Mouse (Mus musculus) embryonic facial prominence, embryonic 13.5 days (tissue): ENCODE measurements around the gene Adgrg7. TPM values are rescaled to one million over a fixed set of nuclear protein-coding genes. Genes with fewer than 3 reads are reported as not detected.

Experiments
- ATAC-seq: fragments of 200-750 bp; cut with Nextera tagmentation; 2 replicates; pipeline ENCODE4 v1.8.0; 2017; ENCODE audit warnings: low read depth; ENCODE audit not compliant: insufficient number of reproducible peaks, insufficient read depth, low FRiP score, low TSS enrichment
- H3K27ac ChIP-seq: fragments of 300-500 bp; sonication (generic); 2 replicates; pipeline ENCODE4 v1.5.1; 2015; ENCODE audit warnings: moderate library complexity, mild to moderate bottlenecking, inconsistent platforms
- H3K27me3 ChIP-seq: fragments of 300-500 bp; sonication (generic); 2 replicates; pipeline ENCODE4 v1.6.1; 2015; ENCODE audit warnings: mild to moderate bottlenecking, inconsistent platforms
- H3K36me3 ChIP-seq: fragments of 300-500 bp; sonication (generic); 2 replicates; pipeline ENCODE4 v1.6.1; 2015; ENCODE audit warnings: mild to moderate bottlenecking, inconsistent platforms
- H3K4me1 ChIP-seq: fragments of 300-500 bp; sonication (generic); 2 replicates; pipeline ENCODE4 v1.6.1; 2015; ENCODE audit warnings: inconsistent platforms
- H3K4me2 ChIP-seq: fragments of 300-500 bp; sonication (generic); 2 replicates; pipeline ENCODE4 v1.6.1; 2015; ENCODE audit warnings: moderate library complexity, mild to moderate bottlenecking, inconsistent platforms
- H3K4me3 ChIP-seq: fragments of 300-500 bp; sonication (generic); 2 replicates; pipeline ENCODE4 v1.5.1; 2015; ENCODE audit warnings: mild to moderate bottlenecking, inconsistent platforms
- H3K9ac ChIP-seq: fragments of 300-500 bp; sonication (generic); 2 replicates; pipeline ENCODE4 v1.6.1; 2015; ENCODE audit warnings: mild to moderate bottlenecking, inconsistent platforms
- H3K9me3 ChIP-seq: fragments of 300-500 bp; sonication (generic); 2 replicates; pipeline ENCODE4 v1.6.1; 2016; ENCODE audit warnings: inconsistent platforms
- WGBS: fragments of 180-500 bp; shearing (Covaris S2); methylation state at CpG from one replicate; pipeline ENCODE4 v1.1.7; 2015; ENCODE audit warnings: mixed read lengths; 5-methylcytosine and 5-hydroxymethylcytosine counted together
- polyA plus RNA-seq: library from polyadenylated mRNA; unstranded; fragments of >200 nt; fragmentation: Nextera tagmentation; extraction: Ambion mirVana; gene quantifications from 2 replicates; pipeline ENCODE4 v1.2.1, GENCODE M21; 2015

The Adgrg7 gene
- 0.19 TPM in 1 of 2 replicates, not detected in the other for polyA plus RNA-seq

DNA sequence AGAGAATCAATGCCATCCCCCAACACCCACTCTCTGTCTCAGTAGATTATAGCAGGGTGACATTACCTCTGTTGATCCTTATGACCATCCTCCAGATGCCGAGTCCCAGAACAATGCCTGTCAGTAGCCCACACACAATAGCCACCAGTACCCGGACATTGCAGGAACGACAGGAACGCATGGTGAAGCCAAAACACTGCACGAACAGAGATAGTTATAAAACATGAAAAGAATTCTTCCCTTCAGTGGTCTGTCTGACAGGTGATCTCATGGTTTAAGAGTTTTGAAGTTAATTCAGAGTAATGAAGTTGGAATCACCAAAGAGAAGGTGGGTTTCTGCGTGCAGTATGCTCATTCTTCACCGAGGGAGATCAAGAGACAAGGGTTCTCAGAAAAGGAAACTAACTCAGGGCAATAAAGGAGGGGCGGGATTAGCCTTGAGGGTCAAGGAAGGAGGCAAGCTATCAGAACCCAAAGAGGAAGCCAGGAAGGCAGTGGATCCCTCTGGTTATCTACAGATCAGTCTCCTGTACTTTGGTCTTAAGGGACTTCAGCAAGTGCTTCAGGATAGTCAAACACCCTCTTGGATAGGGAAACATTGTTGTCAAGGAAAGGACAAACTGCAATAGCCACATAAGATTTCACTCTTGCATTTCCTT is at the start of gene Adgrg7:
Gene Adgrg7, minus strand, starts transcription at position 375 of the 659 bp plus-strand sequence.
- H3K27me3 ChIP-seq = no peaks in the 10 kb centered on the region
- no peak for ATAC-seq
- H3K4me1 ChIP-seq = no peaks in the 10 kb centered on the region
- H3K27ac ChIP-seq = no peak within 1 kb of the TSS
- H3K4me3 ChIP-seq = no peak within 1 kb of the TSS
- no peaks in the 10 kb centered on the region for H3K9me3 ChIP-seq
- no peak within 1 kb of the TSS for H3K9ac ChIP-seq
- H3K36me3 ChIP-seq = no peaks in the 10 kb centered on the region
- no peak within 1 kb of the TSS for H3K4me2 ChIP-seq
- WGBS = 77% methylated on average over 8 of the region's 8 CpGs

DNA sequence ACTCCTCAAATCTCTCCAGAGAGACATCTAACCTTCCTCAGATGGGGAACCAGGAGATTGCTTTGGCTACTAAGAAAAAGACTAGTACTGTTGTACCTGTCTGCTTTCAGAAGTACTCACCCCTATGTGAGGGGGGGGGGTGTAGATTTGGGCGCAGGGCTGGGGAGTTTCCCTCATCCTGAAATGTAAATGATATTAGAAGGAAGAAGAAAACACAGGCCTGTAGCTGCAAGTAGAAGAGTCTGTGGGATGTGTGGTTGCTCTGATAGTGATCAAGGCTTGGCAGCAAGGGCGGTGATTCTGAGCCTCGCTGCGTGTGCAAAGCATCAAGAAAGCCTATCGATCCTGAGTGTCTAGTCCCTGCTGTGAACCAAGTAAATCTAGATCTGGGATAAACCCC is 47.3 kb upstream of the Adgrg7 start:
- no peaks in the 10 kb centered on the region for H3K4me1 ChIP-seq
- no peaks in the 10 kb centered on the region for H3K36me3 ChIP-seq
- no peak overlapping the region for H3K27ac ChIP-seq
- H3K27me3 ChIP-seq = no peaks in the 10 kb centered on the region
- 74% methylated on average over 5 of the region's 5 CpGs for WGBS
- no peak overlapping the region for H3K4me2 ChIP-seq
- no peaks in the 10 kb centered on the region for H3K9me3 ChIP-seq
- no peak for ATAC-seq
- no peak overlapping the region for H3K9ac ChIP-seq
- no peak overlapping the region for H3K4me3 ChIP-seq

DNA sequence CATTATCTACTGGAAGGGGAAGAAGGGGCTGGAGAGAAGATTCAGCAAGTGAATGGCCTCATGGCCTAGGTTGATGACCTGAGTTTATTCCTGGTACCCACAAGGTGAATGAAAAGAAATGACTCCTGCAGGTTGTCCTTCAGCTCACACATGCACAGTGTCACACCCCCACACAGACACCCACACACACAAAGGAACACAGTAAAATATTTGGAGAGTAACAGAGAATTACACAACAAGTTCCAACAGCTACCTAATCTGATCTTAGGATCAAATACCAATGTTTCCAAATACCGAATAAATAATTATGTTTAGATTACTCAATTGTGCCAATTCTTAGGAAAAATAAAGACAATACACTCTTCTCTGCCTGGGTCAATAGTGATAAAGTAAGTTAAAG is 37.7 kb upstream of the Adgrg7 start:
- H3K4me3 ChIP-seq = no peak overlapping the region
- H3K4me2 ChIP-seq = no peak overlapping the region
- no peaks in the 10 kb centered on the region for H3K9me3 ChIP-seq
- H3K27ac ChIP-seq = no peak overlapping the region
- 84% methylated on average over 1 of the region's 1 CpGs for WGBS
- no peak for ATAC-seq
- no peak overlapping the region for H3K9ac ChIP-seq
- no peaks in the 10 kb centered on the region for H3K27me3 ChIP-seq
- no peaks in the 10 kb centered on the region for H3K36me3 ChIP-seq
- H3K4me1 ChIP-seq = no peaks in the 10 kb centered on the region

DNA sequence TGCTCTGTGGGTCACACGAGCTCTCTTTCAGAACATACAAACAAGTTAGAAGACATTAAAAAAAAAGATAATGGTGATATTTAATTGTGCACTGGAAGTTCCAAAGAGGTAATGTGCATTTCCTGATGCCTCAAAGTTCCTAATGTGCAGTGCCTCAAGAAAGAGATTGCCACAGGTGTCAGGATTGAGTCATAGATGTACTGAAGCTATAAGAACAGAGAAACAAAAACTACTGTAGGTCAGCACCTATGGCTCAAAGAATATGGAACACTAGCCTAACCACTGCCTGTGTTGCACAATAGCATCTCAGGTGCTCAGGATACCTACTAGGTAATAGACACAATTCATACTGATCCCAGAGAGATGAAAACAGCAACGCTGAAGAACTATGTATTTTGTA is 36.3 kb upstream of the Adgrg7 start:
- ATAC-seq = no peak
- Histone ChIP-seq H3K9ac (no peak overlapping the region), H3K36me3 (no peaks in the 10 kb centered on the region), H3K27me3 (no peaks in the 10 kb centered on the region), H3K4me1 (no peaks in the 10 kb centered on the region), H3K4me3 (no peak overlapping the region), H3K4me2 (no peak overlapping the region), H3K27ac (no peak overlapping the region), H3K9me3 (no peaks in the 10 kb centered on the region)
- 88% methylated on average over 2 of the region's 2 CpGs for WGBS

DNA sequence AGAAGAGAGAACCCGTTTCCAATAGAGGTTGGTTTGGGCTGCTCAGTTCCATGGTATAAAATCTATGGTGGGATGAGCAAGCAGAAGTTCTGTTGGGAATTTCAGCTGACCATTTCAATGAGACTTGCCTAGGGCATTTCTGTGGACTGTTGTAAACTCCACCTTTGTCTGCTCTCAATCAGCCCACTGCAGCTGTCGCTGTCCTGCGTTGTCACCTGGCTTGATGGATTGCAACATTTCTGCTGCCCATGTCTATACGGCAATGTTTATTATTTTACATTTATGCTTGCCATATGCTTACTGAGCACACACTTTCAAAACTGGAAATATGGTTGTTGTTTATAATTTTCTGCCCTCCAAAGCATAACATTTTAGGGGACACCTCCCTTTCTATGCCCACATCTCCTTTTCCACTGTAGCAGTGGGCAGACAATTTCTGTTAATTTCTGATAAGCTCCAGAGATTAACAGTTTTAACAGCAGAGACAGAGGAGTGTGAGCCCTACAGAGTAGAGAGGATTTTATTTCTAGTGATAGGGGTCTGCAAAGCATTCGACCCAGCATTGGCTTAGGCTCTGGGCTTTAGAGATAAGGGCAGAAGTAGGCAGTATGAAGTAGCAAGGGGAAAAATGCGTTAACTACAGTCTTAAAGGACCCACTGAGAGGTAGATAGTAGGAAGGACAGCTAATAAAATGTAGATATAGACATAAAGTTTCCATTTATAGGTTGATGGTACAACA is 5.9 kb upstream of the Adgrg7 start:
- Histone ChIP-seq H3K9me3 (no peaks in the 10 kb centered on the region), H3K4me1 (no peaks in the 10 kb centered on the region), H3K4me2 (no peak overlapping the region), H3K27ac (no peak overlapping the region), H3K9ac (no peak overlapping the region), H3K27me3 (no peaks in the 10 kb centered on the region), H3K4me3 (no peak overlapping the region), H3K36me3 (no peaks in the 10 kb centered on the region)
- no peak for ATAC-seq
- WGBS = 81% methylated on average over 6 of the region's 6 CpGs

DNA sequence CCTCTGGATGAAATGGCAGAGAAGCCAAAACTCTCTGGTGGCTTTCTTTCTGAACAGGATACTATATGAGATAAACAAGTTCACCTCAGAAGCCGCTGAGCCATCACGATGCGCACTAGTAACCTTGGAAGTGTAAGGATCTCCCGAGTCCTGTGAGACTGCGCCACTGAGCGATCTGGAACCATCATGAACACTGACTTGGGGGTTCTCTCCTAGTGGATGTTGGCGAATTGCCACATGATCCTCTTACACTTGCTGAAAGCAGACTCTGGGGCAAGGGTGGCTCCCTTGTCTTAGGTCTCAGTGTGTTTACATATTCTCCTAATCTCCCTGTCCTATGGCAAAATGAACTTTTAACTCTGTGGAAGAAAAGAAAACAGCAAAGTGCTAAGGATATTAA is 5.3 kb upstream of the Adgrg7 start:
- H3K4me3 ChIP-seq = no peak overlapping the region
- H3K27me3 ChIP-seq = no peaks in the 10 kb centered on the region
- H3K36me3 ChIP-seq = no peaks in the 10 kb centered on the region
- H3K4me1 ChIP-seq = no peaks in the 10 kb centered on the region
- ATAC-seq = no peak
- H3K4me2 ChIP-seq = no peak overlapping the region
- no peak overlapping the region for H3K9ac ChIP-seq
- WGBS = 85% methylated on average over 7 of the region's 7 CpGs
- H3K9me3 ChIP-seq = no peaks in the 10 kb centered on the region
- H3K27ac ChIP-seq = no peak overlapping the region

DNA sequence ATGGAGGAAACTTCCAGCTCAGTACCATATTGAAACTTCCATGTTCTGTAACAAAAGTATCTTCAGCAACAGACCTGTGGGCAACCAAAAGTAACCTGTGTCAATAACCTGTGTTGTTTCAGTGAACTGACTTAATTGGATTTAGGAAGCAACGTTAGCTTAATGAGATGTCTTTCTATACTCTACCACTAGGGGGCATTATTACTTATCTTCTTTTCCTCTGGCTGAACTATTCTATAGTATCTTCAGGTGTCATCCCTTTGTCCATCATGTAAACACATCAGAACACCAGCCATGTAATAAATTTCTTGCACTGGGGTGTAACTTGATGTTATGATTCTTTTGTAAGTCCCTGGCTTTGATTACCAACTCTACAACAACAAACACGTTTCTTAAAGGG is 4.8 kb upstream of the Adgrg7 start:
- Histone ChIP-seq H3K9me3 (no peaks in the 10 kb centered on the region), H3K4me2 (no peak overlapping the region), H3K9ac (no peak overlapping the region), H3K36me3 (no peaks in the 10 kb centered on the region), H3K27me3 (no peaks in the 10 kb centered on the region), H3K4me3 (no peak overlapping the region), H3K4me1 (no peaks in the 10 kb centered on the region), H3K27ac (no peak overlapping the region)
- ATAC-seq = no peak
- 48% methylated on average over 2 of the region's 2 CpGs for WGBS

DNA sequence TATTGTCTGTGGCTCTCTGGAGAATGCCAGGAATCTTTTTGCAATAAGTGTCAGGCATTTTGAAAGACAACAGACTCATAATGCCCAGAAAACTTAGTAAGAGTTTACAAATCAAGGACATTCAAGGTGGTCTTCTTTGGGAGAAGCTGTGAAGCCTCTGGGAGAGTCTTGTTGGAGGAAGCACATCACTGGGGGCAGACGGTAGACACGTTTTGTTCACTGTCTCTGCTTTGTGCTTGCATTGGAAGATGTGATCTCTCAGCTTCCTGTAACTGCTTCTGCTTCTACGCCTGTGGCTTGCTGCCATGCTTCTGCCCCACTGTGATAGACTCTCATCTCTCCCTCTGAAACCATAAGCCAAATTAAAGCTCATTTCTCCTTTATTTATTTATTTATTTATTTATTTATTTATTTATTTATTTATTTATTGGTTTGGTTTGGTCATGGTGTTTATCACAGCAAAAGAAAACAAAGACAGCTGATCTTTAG is 3.9 kb upstream of the Adgrg7 start:
- Histone ChIP-seq H3K9me3 (no peaks in the 10 kb centered on the region), H3K27me3 (no peaks in the 10 kb centered on the region), H3K9ac (no peak overlapping the region), H3K4me2 (no peak overlapping the region), H3K36me3 (no peaks in the 10 kb centered on the region), H3K4me3 (no peak overlapping the region), H3K27ac (no peak overlapping the region), H3K4me1 (no peaks in the 10 kb centered on the region)
- no peak for ATAC-seq
- WGBS = 85% methylated on average over 3 of the region's 3 CpGs

DNA sequence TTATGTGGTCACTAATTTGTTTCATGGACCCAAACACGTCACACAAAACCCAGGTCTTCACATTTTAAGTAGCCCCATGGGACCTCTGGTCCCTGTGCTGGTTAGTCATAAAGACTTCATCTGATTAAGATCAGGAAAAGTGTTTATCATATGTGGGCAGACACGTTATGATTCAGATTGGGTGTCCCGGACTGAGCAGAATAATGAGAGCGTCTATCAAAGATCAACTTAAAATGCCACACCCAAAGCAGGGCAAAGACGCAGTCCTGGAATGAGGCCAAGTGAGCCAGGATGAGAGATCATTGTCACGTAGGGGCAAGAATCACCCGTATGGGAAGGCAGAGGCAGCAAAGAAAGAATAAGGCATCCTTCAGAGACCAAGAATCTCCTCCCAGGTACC is 3.2 kb upstream of the Adgrg7 start:
- H3K27me3 ChIP-seq = no peaks in the 10 kb centered on the region
- H3K36me3 ChIP-seq = no peaks in the 10 kb centered on the region
- H3K9me3 ChIP-seq = no peaks in the 10 kb centered on the region
- no peak overlapping the region for H3K4me2 ChIP-seq
- H3K27ac ChIP-seq = no peak overlapping the region
- 77% methylated on average over 7 of the region's 7 CpGs for WGBS
- no peaks in the 10 kb centered on the region for H3K4me1 ChIP-seq
- no peak for ATAC-seq
- H3K9ac ChIP-seq = no peak overlapping the region
- no peak overlapping the region for H3K4me3 ChIP-seq

DNA sequence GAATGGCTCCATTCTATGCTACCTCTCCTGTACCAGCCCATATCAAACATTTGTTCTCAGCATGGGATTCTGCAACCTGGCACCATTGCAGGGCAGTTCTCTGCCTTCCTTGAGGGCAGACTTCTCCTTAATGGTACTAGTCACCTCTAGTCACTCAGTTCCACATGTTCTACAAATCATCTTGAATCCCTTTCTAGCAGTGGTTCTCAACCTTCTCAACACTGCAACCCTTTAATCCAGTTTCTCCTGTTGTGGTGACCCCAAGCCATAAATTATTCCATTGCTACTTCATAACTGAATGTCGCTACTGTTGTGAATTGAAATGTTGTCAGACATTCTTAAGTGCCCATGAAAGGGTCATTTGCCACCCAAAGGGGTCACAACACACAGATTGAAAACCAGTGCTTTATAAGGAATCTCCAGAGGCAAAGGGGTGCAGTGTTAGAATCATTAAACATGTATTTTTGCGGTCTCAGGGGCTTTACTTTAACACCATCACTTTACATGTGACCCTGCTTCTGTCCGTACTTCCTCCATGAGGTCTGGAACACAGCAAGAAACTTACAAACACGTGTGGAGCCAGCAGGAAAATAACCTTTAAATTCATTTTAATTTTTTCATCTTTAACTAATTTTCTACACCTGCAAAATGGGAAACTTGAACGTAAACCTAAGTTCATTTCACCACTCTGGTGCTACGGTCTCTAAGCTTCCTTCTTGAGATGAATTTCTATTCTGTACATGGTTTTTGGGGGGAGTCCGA is 1.1 kb downstream of the Adgrg7 start:
- no peak for ATAC-seq
- H3K9me3 ChIP-seq = no peaks in the 10 kb centered on the region
- no peak overlapping the region for H3K27ac ChIP-seq
- H3K27me3 ChIP-seq = no peaks in the 10 kb centered on the region
- no peak overlapping the region for H3K9ac ChIP-seq
- WGBS = 80% methylated on average over 7 of the region's 7 CpGs
- H3K4me3 ChIP-seq = no peak overlapping the region
- H3K4me1 ChIP-seq = no peaks in the 10 kb centered on the region
- no peak overlapping the region for H3K4me2 ChIP-seq
- no peaks in the 10 kb centered on the region for H3K36me3 ChIP-seq

DNA sequence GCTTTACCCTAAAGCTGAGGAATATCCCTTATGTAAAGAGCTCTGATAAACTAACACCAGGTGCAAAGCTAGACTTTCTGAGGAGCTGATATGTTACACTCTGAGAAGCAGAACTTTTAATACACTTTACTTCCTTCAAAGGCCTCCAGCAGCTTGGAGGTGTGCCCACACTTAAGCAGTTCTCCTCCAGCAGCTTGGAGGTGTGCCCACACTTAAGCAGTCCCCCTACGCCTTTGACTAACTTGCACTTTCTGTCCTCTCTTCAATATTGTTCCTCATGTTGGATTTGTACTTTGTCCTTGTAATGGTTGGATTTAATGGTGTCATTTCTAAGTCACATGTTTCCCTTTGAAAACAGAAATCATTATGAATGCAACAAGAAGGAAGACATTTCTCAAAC is 1.9 kb downstream of the Adgrg7 start:
- H3K4me2 ChIP-seq = no peak overlapping the region
- no peaks in the 10 kb centered on the region for H3K4me1 ChIP-seq
- ATAC-seq = no peak
- H3K36me3 ChIP-seq = no peaks in the 10 kb centered on the region
- H3K27me3 ChIP-seq = no peaks in the 10 kb centered on the region
- no peak overlapping the region for H3K9ac ChIP-seq
- no peak overlapping the region for H3K27ac ChIP-seq
- H3K4me3 ChIP-seq = no peak overlapping the region
- H3K9me3 ChIP-seq = no peaks in the 10 kb centered on the region
- 98% methylated on average over 1 of the region's 1 CpGs for WGBS

DNA sequence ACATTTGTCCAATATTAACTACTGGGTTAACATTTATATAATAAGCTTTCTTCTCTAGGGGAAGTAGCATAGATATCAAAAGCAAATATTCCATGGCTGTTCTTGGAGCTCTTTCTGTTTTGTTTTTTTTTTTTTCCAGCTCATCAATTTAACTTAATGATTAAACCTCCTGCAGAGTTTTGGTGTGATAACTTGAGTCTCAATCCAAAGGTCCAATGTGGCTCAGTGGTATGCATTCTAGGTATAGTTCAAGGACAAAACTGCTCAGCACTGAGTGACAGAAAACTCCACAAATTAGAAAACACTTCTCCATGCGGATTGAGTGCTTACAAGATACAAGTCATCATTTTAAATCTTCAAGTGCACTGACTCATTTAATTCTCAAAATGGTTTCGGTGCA is 9.7 kb downstream of the Adgrg7 start:
- H3K36me3 ChIP-seq = no peaks in the 10 kb centered on the region
- no peak for ATAC-seq
- H3K4me2 ChIP-seq = no peak overlapping the region
- no peak overlapping the region for H3K4me3 ChIP-seq
- H3K9ac ChIP-seq = no peak overlapping the region
- H3K27me3 ChIP-seq = no peaks in the 10 kb centered on the region
- H3K27ac ChIP-seq = no peak overlapping the region
- no peaks in the 10 kb centered on the region for H3K9me3 ChIP-seq
- WGBS = 89% methylated on average over 2 of the region's 2 CpGs
- no peaks in the 10 kb centered on the region for H3K4me1 ChIP-seq
